Comparison of ENCODE assay signal across 9 mouse cellular contexts in the genomic region with DNA sequence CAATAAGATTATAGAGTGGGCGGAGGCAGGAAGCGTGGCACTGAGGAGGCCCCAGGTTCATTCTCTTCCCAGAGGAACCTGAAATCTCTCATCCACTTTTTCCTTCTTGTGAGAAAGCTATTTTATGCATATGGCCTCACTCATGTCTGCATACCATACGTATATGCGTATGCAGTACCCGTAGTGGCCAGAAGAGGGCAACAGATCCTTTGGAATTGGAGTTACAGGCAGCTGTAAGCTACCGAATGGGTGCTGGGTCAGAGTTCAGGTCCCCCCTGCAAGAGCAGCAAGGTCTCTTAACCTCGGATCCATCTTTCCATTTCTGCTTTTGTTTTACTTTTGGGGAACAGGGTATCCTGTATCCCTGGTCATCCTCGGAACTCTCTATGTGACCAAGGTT. TPM values are rescaled to one million over a fixed set of nuclear protein-coding genes. Genes with fewer than 3 reads are reported as not detected.
A peak's percentile ranks its signal among the peaks of the same experiment; 100 is the strongest.
DNase-seq lines count a peak whose midpoint lies in the region; ATAC-seq and TF ChIP-seq lines count a peak whose summit lies in the region.
"Had no signal": no experiment of that assay in that cellular context is flagged by ENCODE, and none has a peak within 500 bp of the region (broad histone marks: within the 10 kb centered on the region; RNA-seq: fewer than 3 reads in every experiment).

No protein-coding gene starts in this region.

- WGBS in hindbrain, postnatal 0 days = 75% methylated on average over 8 of the region's 8 CpGs
- 72% methylated on average over 8 of the region's 8 CpGs for WGBS in midbrain, postnatal 0 days

- peak; percentile 79 for TF ChIP-seq CTCF in hindbrain, postnatal 0 days (IDR thresholded peaks at IDR 0.05; ENCODE audit: low read depth)
- TF ChIP-seq CTCF in midbrain, postnatal 0 days (IDR thresholded peaks at IDR 0.05) = peak; percentile 73

- no peak for ATAC-seq in hindbrain, postnatal 0 days
- no peak for ATAC-seq in midbrain, postnatal 0 days (ENCODE audit: low FRiP score)

- no peak overlapping the region for H3K27ac ChIP-seq in hindbrain, postnatal 0 days
- H3K27ac ChIP-seq in midbrain, postnatal 0 days (ENCODE audit: low read depth, low read length) = no peak overlapping the region
- H3K27ac ChIP-seq: embryonic facial prominence, embryonic 13.5 days had no signal

- peak; percentile 47 for DNase-seq in gastrocnemius, postnatal 10 days
- DNase-seq in gastrocnemius, postnatal 36 days = no peak
- peak; percentile 64 for DNase-seq in right cerebral cortex, postnatal 14 days
- DNase-seq in right cerebral cortex, postnatal 25 days = no peak
- peak; percentile 50 for DNase-seq in c-Kit-negative CD71-positive TER-119-positive erythroid progenitor cells, embryonic 14.5 days (ENCODE audit: low read depth, low spot score)
- peak; percentile 57 for DNase-seq in hindbrain, postnatal 0 days (ENCODE audit: low spot score)
- no peak for DNase-seq in midbrain, postnatal 0 days (ENCODE audit: low spot score)
- DNase-seq in thymus, postnatal 36 days = peak; percentile 73 to 82

- H3K4me2 ChIP-seq in hindbrain, postnatal 0 days (ENCODE audit: low read depth, low read length) = no peak overlapping the region
- H3K4me2 ChIP-seq in midbrain, postnatal 0 days (ENCODE audit: low read depth, low read length, poor library complexity, severe bottlenecking) = no peak overlapping the region
- H3K4me2 ChIP-seq: embryonic facial prominence, embryonic 13.5 days had no signal

- no peaks in the 10 kb centered on the region; the same call in 1 of the 2 replicates for H3K4me1 ChIP-seq in hindbrain, postnatal 0 days (ENCODE audit: insufficient read depth, low read length)
- H3K4me1 ChIP-seq in midbrain, postnatal 0 days (ENCODE audit: insufficient read depth, low read length) = no peaks in the 10 kb centered on the region

- no peaks in the 10 kb centered on the region for H3K36me3 ChIP-seq in hindbrain, postnatal 0 days (ENCODE audit: insufficient read depth, low read length)
- H3K36me3 ChIP-seq in midbrain, postnatal 0 days (ENCODE audit: insufficient read depth, low read length) = no peaks in the 10 kb centered on the region
- H3K36me3 ChIP-seq: embryonic facial prominence, embryonic 13.5 days had no signal

- intact Hi-C loops in gastrocnemius, postnatal 36 days (cut with DNase I) = no loop called here

- H3K9me3 ChIP-seq in hindbrain, postnatal 0 days (ENCODE audit: low read length) = no peaks in the 10 kb centered on the region
- no peaks in the 10 kb centered on the region for H3K9me3 ChIP-seq in midbrain, postnatal 0 days (ENCODE audit: low read length)
- H3K9me3 ChIP-seq: embryonic facial prominence, embryonic 13.5 days had no signal

- no peaks in the 10 kb centered on the region for H3K27me3 ChIP-seq in hindbrain, postnatal 0 days (ENCODE audit: insufficient read depth, low read length)
- no peaks in the 10 kb centered on the region for H3K27me3 ChIP-seq in midbrain, postnatal 0 days (ENCODE audit: insufficient read depth, low read length)
- H3K27me3 ChIP-seq: embryonic facial prominence, embryonic 13.5 days had no signal

- H3K9ac ChIP-seq in hindbrain, postnatal 0 days (replicated peaks; ENCODE audit: low read length) = no peak overlapping the region
- no peak overlapping the region for H3K9ac ChIP-seq in midbrain, postnatal 0 days (replicated peaks; ENCODE audit: low read length, poor library complexity, severe bottlenecking)
- H3K9ac ChIP-seq: embryonic facial prominence, embryonic 13.5 days had no signal

- no peak overlapping the region for H3K4me3 ChIP-seq in hindbrain, postnatal 0 days (ENCODE audit: low read length)
- no peak overlapping the region for H3K4me3 ChIP-seq in midbrain, postnatal 0 days (ENCODE audit: low read depth, low read length)
- H3K4me3 ChIP-seq: embryonic facial prominence, embryonic 13.5 days had no signal

RNA-seq across cellular contexts. Expression of a gene that starts 45.7 kb away (rescaled TPM):
- 1 to 10 TPM; 6.2 to 9.3 TPM for total RNA-seq in gastrocnemius, postnatal 10 days (2021)
- 1 to 10 TPM; 7.0 TPM for total RNA-seq in gastrocnemius, postnatal 36 days (2021)
- total RNA-seq in hindbrain, postnatal 0 days (2014; rRNA removed) = 9.7 and 14.4 TPM in 2 replicates
- polyA plus RNA-seq in hindbrain, postnatal 0 days (2015; fragmentation: Nextera tagmentation; extraction: Ambion mirVana) = 9.8 and 11.3 TPM in 2 replicates
- total RNA-seq in midbrain, postnatal 0 days (2014; rRNA removed) = 9.0 and 9.4 TPM in 2 replicates
- polyA plus RNA-seq in midbrain, postnatal 0 days (2015; fragmentation: Nextera tagmentation; extraction: Ambion mirVana) = 8.3 and 8.6 TPM in 2 replicates

Comparison
In these comparisons a context has a peak if more than half of its experiments do, and no peak if none do; other contexts are left out.
1. DNase-seq: peak in gastrocnemius, postnatal 10 days (single experiment), right cerebral cortex, postnatal 14 days (single experiment), c-Kit-negative CD71-positive TER-119-positive erythroid progenitor cells, embryonic 14.5 days (single experiment), hindbrain, postnatal 0 days (single experiment) and thymus, postnatal 36 days (2 of 2); none in gastrocnemius, postnatal 36 days (0 of 2), right cerebral cortex, postnatal 25 days (single experiment) and midbrain, postnatal 0 days (single experiment).